Mouse (Mus musculus) kidney, adult 2 months (tissue): ENCODE data around the gene Dlst.

Source experiments
- CTCF ChIP-seq: fragments of 200-500 bp; conservative IDR thresholded peaks from 2 replicates; pipeline ENCODE4 v1.5.1; 2011; ENCODE audit warnings: low read depth, mild to moderate bottlenecking, control low read depth, low read length, moderate library complexity, mixed read lengths; ENCODE audit not compliant: insufficient read depth, insufficient read length
- POLR2A ChIP-seq: fragments of 200-500 bp; IDR thresholded peaks from one replicate; pipeline ENCODE4 v1.6.1; 2011; ENCODE audit warnings: low read depth, low read length, control low read depth

GRCm38 (mm10) chr12:85145630-85146029 lies 35.0 kb downstream of the Dlst start:
- no peak for TF ChIP-seq CTCF
- TF ChIP-seq POLR2A: no peak
